Mouse (Mus musculus) G1E-ER4 (cell line): Measurements from ENCODE around the gene Pdgfc. TPM values are rescaled to one million over a fixed set of nuclear protein-coding genes. Genes with fewer than 3 reads are reported as not detected.

Experiments
- GATA1 ChIP-seq: IDR thresholded peaks from one replicate; pipeline ENCODE4 v1.8.0; 2012; ENCODE audit warnings: low read length, inconsistent platforms
- polyA plus RNA-seq: library from polyadenylated mRNA; stranded (reverse); fragments of >175 nt; gene quantifications from 2 replicates; pipeline ENCODE4 v1.2.3, GENCODE M21; 2012

Gene Pdgfc
- polyA plus RNA-seq, 1 experiment = not detected

GRCm38 (mm10) chr3:81102877-81103420 lies 66.7 kb downstream of the Pdgfc start:
- no peak for TF ChIP-seq GATA1

- TF ChIP-seq GATA1 = no peak
Observed at GRCm38 (mm10) chr3:81107515-81107914, 71.3 kb downstream of the Pdgfc start.

GRCm38 (mm10) chr3:81110968-81111367 lies 74.8 kb downstream of the Pdgfc start:
- TF ChIP-seq GATA1 = no peak

- no peak for TF ChIP-seq GATA1
Observed at GRCm38 (mm10) chr3:81112892-81113291, 76.7 kb downstream of the Pdgfc start.

GRCm38 (mm10) chr3:81120664-81121063 lies 84.4 kb downstream of the Pdgfc start:
- TF ChIP-seq GATA1 = no peak

GRCm38 (mm10) chr3:81121731-81122130 lies 85.5 kb downstream of the Pdgfc start:
- TF ChIP-seq GATA1 = no peak

GRCm38 (mm10) chr3:81123461-81123860 lies 87.2 kb downstream of the Pdgfc start:
- TF ChIP-seq GATA1 = no peak

- TF ChIP-seq GATA1 = no peak
Observed at GRCm38 (mm10) chr3:81127013-81127412, 90.8 kb downstream of the Pdgfc start.

- TF ChIP-seq GATA1 = no peak
Observed at GRCm38 (mm10) chr3:81136985-81137384, 100.8 kb downstream of the Pdgfc start.

- TF ChIP-seq GATA1 = no peak
Observed at GRCm38 (mm10) chr3:81143730-81144129, 107.5 kb downstream of the Pdgfc start.

- no peak for TF ChIP-seq GATA1
Observed at GRCm38 (mm10) chr3:81149109-81149521, 112.9 kb downstream of the Pdgfc start.

GRCm38 (mm10) chr3:81150228-81150627 lies 114.0 kb downstream of the Pdgfc start:
- TF ChIP-seq GATA1 = no peak

GRCm38 (mm10) chr3:81154420-81154819 lies 118.2 kb downstream of the Pdgfc start:
- no peak for TF ChIP-seq GATA1

- TF ChIP-seq GATA1 = no peak
Observed at GRCm38 (mm10) chr3:81160457-81161165, 124.4 kb downstream of the Pdgfc start.

- no peak for TF ChIP-seq GATA1
Observed at GRCm38 (mm10) chr3:81162129-81162528, 125.9 kb downstream of the Pdgfc start.

GRCm38 (mm10) chr3:81164091-81164490 lies 127.9 kb downstream of the Pdgfc start:
- no peak for TF ChIP-seq GATA1
